Mouse (Mus musculus) ES-Bruce4 (cell line): ENCODE data around the gene Zbtb25. TPM values are rescaled to one million over a fixed set of nuclear protein-coding genes. Genes with fewer than 3 reads are reported as not detected.

Experiments used
- H3K27ac ChIP-seq: 2 replicates; pipeline ENCODE4 v1.5.1; 2012; ENCODE audit warnings: low read length, inconsistent platforms; ENCODE audit not compliant: insufficient read depth
- H3K27me3 ChIP-seq: 2 replicates; pipeline ENCODE4 v1.6.1; 2012; ENCODE audit warnings: mild to moderate bottlenecking, low read length, inconsistent platforms; ENCODE audit not compliant: control insufficient read depth, poor library complexity, insufficient read depth, severe bottlenecking
- H3K36me3 ChIP-seq: 2 replicates; pipeline ENCODE4 v1.6.1; 2012; ENCODE audit warnings: inconsistent platforms, mild to moderate bottlenecking, low read length, moderate library complexity; ENCODE audit not compliant: control insufficient read depth, poor library complexity, insufficient read depth, severe bottlenecking
- H3K4me1 ChIP-seq: one replicate; pipeline ENCODE4 v1.8.1; 2011; ENCODE audit warnings: low read length; ENCODE audit not compliant: control insufficient read depth, insufficient read depth
- H3K4me3 ChIP-seq: 2 replicates; pipeline ENCODE4 v1.5.1; 2011; ENCODE audit warnings: low read depth, mild to moderate bottlenecking, low read length
- H3K9ac ChIP-seq: 2 replicates; pipeline ENCODE4 v1.6.1; 2012; ENCODE audit warnings: low read depth, mild to moderate bottlenecking, inconsistent platforms; ENCODE audit not compliant: poor library complexity, severe bottlenecking
- H3K9me3 ChIP-seq: replicated peaks from 2 replicates; pipeline ENCODE4 v1.6.1; 2012; ENCODE audit warnings: mild to moderate bottlenecking, low read length, inconsistent platforms; ENCODE audit not compliant: control insufficient read depth, poor library complexity, insufficient read depth, severe bottlenecking
- CTCF ChIP-seq: IDR thresholded peaks from one replicate; pipeline ENCODE4 v1.8.1; 2011; ENCODE audit warnings: low read depth, low read length
- EP300 ChIP-seq: IDR thresholded peaks from 2 replicates; pipeline ENCODE4 v1.6.1; 2011; ENCODE audit warnings: low read depth, low read length; ENCODE audit not compliant: insufficient read depth
- POLR2A ChIP-seq: IDR thresholded peaks from one replicate; pipeline ENCODE4 v1.8.1; 2011; ENCODE audit warnings: low read length; ENCODE audit not compliant: insufficient read depth
- polyA plus RNA-seq: library from polyadenylated mRNA; stranded (reverse); fragments of >200 nt; gene quantifications from 2 replicates; pipeline ENCODE4 v1.2.4, GENCODE M21; 2011; ENCODE audit warnings: low read depth; ENCODE audit not compliant: missing spikeins, insufficient read depth, insufficient read length

The Zbtb25 gene
- polyA plus RNA-seq, 1 experiment = 30.8 TPM

DNA sequence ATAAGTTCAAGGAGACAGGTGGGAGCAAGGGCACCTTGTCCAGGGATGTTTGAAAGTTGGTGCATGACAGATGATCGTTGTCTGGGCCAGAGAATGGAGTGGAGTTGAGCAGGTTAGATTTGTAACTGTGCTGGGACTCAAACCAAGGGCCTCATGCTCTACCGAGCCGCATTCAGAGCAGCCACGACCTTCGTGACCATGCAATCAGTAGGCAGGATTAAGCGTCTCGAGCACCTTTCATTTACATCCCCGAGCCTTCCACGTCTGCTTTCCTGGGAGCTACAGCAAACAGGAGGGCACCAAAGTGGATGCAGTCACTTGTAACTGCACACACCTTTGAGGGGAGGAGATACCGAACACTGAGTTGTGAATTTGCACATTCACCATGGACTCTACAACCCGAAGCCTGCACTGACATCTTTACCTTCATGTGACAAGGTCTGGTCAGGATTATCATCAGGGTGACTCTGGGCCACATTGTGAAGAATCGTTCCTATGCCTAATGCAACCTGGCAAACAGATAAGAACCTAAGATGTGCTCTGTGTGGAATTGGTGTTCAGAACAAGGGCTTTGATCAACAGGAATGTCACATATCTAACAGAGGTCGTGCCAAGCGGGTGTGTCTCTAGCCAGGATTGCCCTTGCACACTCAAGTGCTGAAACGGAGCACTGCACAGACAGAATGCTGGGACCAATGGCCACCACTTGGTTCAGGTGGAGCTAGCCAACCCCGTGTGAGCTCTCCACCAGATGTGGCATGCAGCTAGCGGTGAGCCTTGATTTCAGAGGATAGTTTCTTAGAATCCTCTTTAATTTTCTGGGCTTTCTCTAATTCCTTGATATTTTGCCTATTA, 33.1 kb downstream of the Zbtb25 start:
- H3K9ac ChIP-seq = no peak overlapping the region
- H3K36me3 ChIP-seq = no peaks in the 10 kb centered on the region
- H3K27me3 ChIP-seq = no peaks in the 10 kb centered on the region
- H3K4me1 ChIP-seq = no peaks in the 10 kb centered on the region
- H3K27ac ChIP-seq = no peak overlapping the region
- H3K9me3 ChIP-seq = no peaks in the 10 kb centered on the region
- H3K4me3 ChIP-seq = no peak overlapping the region
- TF ChIP-seq POLR2A (no peak), EP300 (no peak), CTCF (no peak)

DNA sequence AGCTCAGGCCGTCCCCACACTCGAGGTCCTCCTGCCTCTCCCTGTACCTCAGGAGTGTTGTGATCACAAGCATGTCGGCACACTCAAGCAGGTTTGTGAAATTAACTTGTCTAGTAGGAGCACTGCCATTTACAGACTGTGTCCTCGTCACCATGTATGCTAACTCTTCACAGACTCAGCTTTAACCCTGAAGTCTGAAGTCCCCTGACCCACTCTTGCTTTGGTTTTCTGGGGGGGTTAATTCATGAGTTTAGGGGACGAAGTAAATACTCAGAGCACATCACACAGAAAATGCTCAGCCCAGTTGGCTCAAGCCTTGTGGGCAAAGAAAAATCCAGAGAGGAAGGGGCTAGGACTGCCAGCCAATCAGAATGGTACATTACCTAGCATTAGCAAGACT, 33.8 kb downstream of the Zbtb25 start:
- Histone ChIP-seq H3K36me3 (no peaks in the 10 kb centered on the region), H3K4me3 (no peak overlapping the region), H3K9me3 (no peaks in the 10 kb centered on the region), H3K27me3 (no peaks in the 10 kb centered on the region), H3K4me1 (no peaks in the 10 kb centered on the region), H3K27ac (no peak overlapping the region), H3K9ac (no peak overlapping the region)
- TF ChIP-seq CTCF (no peak), POLR2A (no peak), EP300 (no peak)

DNA sequence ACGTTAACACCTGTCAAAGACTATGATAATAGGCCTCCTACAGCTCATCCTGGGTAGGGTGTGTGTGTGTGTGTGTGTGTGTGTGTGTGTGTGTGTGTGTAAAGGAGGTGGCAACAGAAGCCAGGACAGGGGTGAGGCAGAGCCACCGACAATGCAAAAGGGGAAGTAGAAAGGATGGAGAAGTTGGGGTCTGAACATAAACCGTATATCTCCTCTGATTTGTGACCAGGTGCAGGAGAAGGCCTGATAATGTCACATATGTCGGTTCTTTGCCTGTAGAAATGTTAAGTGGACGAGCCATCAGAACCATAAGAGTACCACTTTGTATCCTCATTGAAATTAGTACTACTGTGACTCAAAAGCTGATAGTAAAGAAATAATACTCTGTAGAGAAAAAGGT, 35.7 kb downstream of the Zbtb25 start:
- Histone ChIP-seq H3K36me3 (no peaks in the 10 kb centered on the region), H3K27ac (no peak overlapping the region), H3K9ac (no peak overlapping the region), H3K9me3 (no peaks in the 10 kb centered on the region), H3K4me3 (no peak overlapping the region), H3K4me1 (no peaks in the 10 kb centered on the region), H3K27me3 (no peaks in the 10 kb centered on the region)
- TF ChIP-seq POLR2A = no peak
- TF ChIP-seq CTCF = no peak
- no peak for TF ChIP-seq EP300

DNA sequence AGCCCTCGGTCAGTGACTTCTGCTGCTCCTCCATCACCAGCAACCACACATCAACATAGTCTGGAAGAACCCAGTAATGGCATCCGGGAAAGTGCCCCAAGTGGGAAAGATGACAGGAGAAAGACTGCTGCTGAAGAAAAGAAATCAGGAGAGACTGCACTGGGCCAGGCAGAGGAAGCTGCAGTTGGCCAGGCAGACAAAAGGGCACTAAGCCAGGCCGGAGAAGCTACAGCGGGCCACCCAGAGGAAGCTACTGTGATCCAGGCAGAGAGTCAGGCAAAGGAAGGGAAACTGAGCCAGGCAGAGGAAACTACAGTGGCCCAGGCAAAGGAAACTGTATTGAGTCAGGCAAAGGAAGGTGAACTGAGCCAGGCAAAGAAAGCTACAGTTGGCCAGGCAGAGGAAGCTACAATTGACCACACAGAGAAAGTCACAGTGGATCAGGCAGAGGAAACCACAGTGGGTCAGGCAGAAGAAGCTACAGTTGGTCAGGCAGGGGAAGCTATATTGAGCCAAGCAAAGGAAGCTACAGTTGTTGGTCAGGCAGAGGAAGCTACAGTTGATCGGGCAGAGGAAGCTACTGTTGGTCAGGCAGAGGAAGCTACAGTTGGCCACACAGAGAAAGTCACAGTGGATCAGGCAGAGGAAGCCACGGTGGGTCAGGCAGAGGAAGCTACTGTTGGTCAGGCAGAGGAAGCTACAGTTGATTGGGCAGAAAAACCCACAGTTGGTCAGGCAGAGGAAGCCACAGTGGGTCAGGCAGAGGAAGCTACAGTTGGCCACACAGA, 40.6 kb downstream of the Zbtb25 start:
- Histone ChIP-seq H3K27ac (no peak overlapping the region), H3K9me3 (no peaks in the 10 kb centered on the region), H3K4me1 (no peaks in the 10 kb centered on the region), H3K27me3 (no peaks in the 10 kb centered on the region), H3K36me3 (0 out of 2 replicates have a peak, but pooled peaks cover 4% of the 10 kb centered on the region), H3K9ac (no peak overlapping the region), H3K4me3 (no peak overlapping the region)
- TF ChIP-seq EP300 = no peak
- no peak for TF ChIP-seq POLR2A
- TF ChIP-seq CTCF = no peak

DNA sequence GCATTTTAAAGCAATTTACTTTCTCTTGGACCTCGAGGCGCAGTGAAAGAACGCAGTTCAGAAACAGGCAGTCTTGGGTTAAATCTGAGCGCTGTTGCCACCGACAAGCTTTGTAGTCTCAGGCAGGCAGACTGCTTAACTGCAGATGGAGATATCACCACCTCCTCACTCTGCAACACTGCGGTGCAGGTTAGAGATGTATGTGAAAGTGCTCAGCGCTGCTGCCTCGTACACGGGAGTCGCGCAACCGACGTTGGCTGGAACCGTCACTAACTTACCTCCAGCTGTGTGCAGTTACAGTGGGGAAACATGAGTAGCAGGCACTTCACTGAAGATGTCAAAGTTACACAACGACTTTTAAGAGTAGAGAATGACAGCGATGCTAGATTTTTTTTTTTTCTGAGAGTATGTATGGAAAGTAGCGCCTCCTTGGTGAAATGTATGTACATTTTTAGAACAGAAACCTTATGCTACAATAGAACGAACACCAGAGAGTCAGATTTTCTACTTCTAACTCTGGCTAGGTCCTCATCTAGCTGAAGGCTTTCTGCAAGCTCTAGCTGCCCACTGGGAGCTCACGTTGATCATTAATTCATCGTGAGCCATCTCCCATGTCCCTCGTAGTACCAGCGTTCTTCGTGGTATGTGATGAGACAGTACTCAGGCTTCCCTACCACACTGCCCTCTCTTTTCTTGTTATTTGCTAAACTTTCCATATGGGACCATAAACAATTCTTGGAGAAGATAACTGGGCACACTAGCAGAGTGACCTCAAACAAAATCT, 42.8 kb downstream of the Zbtb25 start:
- Histone ChIP-seq H3K9me3 (no peaks in the 10 kb centered on the region), H3K4me3 (no peak overlapping the region), H3K36me3 (peaks cover 4% of the 10 kb centered on the region; the same call in 1 of the 2 replicates), H3K4me1 (no peaks in the 10 kb centered on the region), H3K9ac (no peak overlapping the region), H3K27ac (no peak overlapping the region), H3K27me3 (no peaks in the 10 kb centered on the region)
- TF ChIP-seq CTCF (no peak), EP300 (no peak), POLR2A (no peak)
